Mouse (Mus musculus) hindlimb bud, embryonic 11.5 days (tissue): ENCODE results near the gene Zfp568.

Experiments
- DNase-seq: peaks from one replicate; pipeline ENCODE4 v3.0.0-alpha.2; 2012; ENCODE audit warnings: low read depth, low spot score; ENCODE audit errors: extremely low spot score

Zfp568 gene

DNA sequence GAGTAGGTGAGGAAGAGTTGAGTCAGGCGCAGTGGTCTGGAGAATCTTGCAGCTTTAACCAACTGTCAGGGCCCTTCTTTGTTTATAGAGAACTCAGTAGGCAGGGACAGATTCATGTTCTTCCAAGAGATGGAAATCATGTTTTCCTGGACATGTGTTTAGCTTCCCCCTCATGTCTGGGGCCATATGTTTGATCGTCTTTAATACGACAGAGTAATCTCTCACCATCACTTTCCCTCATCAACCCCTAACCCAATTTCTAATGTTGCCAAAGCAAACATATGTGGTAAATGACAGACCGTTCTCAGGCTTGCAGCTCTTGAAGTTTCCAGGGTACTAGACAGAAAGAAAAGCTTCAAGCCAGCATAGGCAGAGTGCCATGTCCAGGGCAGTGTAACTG lies 64.4 kb downstream of the Zfp568 start:
- DNase-seq, result no peak

DNA sequence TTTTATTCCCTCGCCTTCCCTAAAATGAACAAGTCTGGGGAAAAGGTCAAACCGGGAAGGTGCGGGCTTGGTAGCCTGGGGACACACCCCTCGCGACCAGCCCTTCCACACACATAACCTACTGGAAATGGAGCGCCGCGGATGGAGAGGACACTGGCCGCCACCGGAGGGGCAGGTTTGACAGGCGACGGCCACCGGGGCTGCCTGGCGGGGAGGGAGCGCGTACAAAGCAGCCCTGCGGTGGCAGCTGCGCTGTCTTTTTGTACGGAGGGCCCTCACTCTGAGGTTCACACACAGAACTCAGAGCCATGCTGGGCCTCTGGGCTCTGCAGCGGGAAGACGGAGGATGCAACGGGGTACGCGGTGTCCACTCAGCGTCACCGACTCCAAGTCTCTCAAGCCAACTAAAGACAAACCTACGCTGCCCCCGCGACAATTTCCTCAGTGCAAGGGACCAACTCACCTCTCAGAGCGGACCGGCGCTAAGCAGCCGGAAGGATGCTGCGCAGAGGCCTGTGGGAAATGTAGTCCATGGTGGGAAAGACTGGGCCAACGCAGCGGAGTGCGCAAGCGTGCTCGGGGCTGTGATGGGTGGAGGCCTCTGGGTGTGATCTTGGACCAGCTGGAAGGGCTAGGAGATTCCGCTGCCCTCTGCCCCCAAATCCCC lies 67.3 kb downstream of the Zfp568 start, which contains the start of gene Zfp14:
Gene Zfp14, minus strand, starts transcription at position 499 of the 667 bp plus-strand sequence.
- peak; percentile 79 for DNase-seq

- DNase-seq, result no peak
Observed at GRCm38 (mm10) chr7:30053591-30053990, 69.8 kb downstream of the Zfp568 start.

- no peak for DNase-seq
Observed at GRCm38 (mm10) chr7:30060341-30060740, 76.6 kb downstream of the Zfp568 start.

DNA sequence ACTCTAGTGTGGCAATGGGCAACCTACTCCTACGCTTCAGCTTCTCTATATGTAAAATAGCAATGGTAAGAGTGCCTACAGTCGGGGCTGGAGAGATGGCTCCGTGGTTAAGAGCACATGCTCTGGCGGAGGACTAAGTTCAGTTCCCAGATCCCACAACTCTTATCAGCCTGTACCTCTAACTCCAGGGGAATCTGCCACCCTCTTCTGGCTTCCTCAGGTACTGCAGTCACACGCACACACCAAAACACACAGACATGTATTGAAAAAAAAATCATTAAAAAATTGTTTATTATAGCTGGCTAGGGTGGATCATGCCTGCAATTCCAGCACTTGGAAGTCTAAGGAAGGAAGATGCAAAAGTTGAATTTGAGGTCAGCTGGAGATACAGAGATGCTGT lies 78.7 kb downstream of the Zfp568 start:
- DNase-seq, result no peak

DNA sequence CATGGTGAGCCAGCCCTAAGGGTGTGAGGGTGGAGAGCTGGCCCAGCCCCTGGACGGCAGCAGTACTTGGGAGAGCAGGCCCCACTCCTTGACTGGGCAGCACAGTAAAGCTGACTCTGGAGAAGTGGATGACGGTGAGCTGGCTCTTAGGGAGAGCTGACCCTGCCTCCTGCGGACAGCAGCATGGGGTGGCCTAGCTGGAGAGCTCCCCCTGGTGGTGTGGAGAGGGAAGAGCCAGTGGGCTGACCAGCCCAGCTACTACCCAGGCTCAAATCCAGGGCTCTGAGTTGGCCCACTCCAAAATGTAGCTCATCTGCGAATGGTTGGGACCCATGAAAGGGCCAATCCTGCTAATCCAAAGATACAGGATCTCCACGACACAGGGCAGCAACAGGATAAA lies 80.9 kb downstream of the Zfp568 start:
- no peak for DNase-seq

DNA sequence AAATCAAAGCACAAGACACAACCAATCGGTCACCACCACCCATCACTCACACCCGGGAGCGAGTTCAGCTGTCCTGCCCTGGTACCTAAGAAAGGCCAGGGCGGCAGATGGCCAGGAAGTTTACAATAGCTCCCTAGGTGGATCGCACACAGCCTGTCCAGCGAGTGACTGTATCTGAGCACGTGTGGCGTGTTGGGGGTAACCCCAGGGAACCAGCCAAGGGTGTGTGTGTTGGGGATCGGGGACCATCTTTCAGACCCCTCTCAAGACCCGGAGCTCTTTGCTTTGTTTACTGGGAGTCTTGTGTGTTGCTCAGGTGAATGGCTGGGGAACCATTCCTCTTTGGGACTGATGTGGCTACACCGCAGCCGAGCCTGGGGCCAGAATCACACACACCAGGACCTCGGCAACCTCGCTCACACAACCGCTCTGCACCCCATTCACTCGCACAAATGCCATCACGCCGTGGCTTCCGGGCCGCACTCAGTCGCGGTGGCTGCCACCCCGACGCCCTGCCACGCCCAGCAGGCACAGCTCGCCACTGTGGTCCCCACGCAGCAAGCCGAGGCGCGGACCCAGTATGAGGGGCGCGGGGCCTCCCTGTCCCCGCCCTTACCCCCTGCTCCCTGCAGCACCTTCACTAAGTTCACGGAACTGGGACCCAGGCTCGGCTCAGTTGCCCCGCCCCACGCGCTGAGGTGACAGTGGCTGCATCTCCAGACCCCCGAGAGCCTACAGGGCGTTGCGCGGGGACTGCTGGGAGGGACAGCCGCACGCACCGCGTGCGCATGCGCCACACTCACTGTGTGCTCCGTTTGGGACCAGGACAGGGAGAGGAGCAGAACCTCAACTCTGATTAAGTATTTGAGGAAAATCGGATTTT lies 88.6 kb downstream of the Zfp568 start, which contains the start of gene Zfp82:
Gene Zfp82, minus strand, starts transcription at position 755 of the 883 bp plus-strand sequence.
- DNase-seq, result no peak
